In genomic region chr13:64349474-64349873, GRCm38 (mm10) we compare ENCODE assay signal across 21 mouse cellular contexts. TPM values are rescaled to one million over a fixed set of nuclear protein-coding genes. Genes with fewer than 3 reads are reported as not detected.
DNase-seq lines count a peak whose midpoint lies in the region; ATAC-seq and TF ChIP-seq lines count a peak whose summit lies in the region.
"Had no signal": no experiment of that assay in that cellular context is flagged by ENCODE, and none has a peak within 500 bp of the region (broad histone marks: within the 10 kb centered on the region; RNA-seq: fewer than 3 reads in every experiment).

No protein-coding gene starts in this region.

- 73% methylated on average over 2 of the region's 2 CpGs for WGBS in liver, postnatal 0 days (ENCODE audit: insufficient replicate concordance)
- 51% methylated on average over 2 of the region's 2 CpGs for WGBS in liver, embryonic 12.5 days (ENCODE audit: insufficient replicate concordance)

- no peak overlapping the region for H3K9ac ChIP-seq in liver, postnatal 0 days (replicated peaks)
- H3K9ac ChIP-seq in liver, embryonic 12.5 days, result no peak overlapping the region
- H3K9ac ChIP-seq: embryonic facial prominence, embryonic 13.5 days; forebrain, embryonic 13.5 days; forebrain, postnatal 0 days; hindbrain, embryonic 13.5 days had no signal

- TF ChIP-seq CTCF in liver, postnatal 0 days (IDR thresholded peaks at IDR 0.05; ENCODE audit: low read depth), result no peak

- no peak overlapping the region for H3K27ac ChIP-seq in liver, postnatal 0 days (ENCODE audit: low read depth)
- no peak overlapping the region for H3K27ac ChIP-seq in liver, embryonic 12.5 days
- H3K27ac ChIP-seq: embryonic facial prominence, embryonic 13.5 days; forebrain, embryonic 13.5 days; gastrocnemius, adult 2 months; hindbrain, embryonic 13.5 days; hindbrain, postnatal 0 days had no signal

- no peak for TF ChIP-seq EP300 in liver, postnatal 0 days (IDR thresholded peaks at IDR 0.05; ENCODE audit: low read depth)

- no peaks in the 10 kb centered on the region for H3K36me3 ChIP-seq in liver, postnatal 0 days (replicated peaks; ENCODE audit: insufficient read depth, low read length)
- no peaks in the 10 kb centered on the region for H3K36me3 ChIP-seq in liver, embryonic 12.5 days
- H3K36me3 ChIP-seq in myocyte (ENCODE audit: control insufficient read depth, insufficient read depth), result no peaks in the 10 kb centered on the region
- H3K36me3 ChIP-seq: embryonic facial prominence, embryonic 13.5 days; hindbrain, embryonic 13.5 days had no signal

- H3K79me2 ChIP-seq in myocyte (ENCODE audit: control insufficient read depth, insufficient read depth), result no peaks in the 10 kb centered on the region

- no peak overlapping the region for H3K4me3 ChIP-seq in liver, postnatal 0 days (ENCODE audit: low read depth, low read length)
- H3K4me3 ChIP-seq in liver, embryonic 12.5 days, result no peak overlapping the region
- H3K4me3 ChIP-seq in myocyte, result no peak overlapping the region
- H3K4me3 ChIP-seq: embryonic facial prominence, embryonic 13.5 days; forebrain, embryonic 13.5 days; gastrocnemius, adult 2 months; hindbrain, embryonic 13.5 days had no signal

- no peaks in the 10 kb centered on the region for H3K27me3 ChIP-seq in liver, postnatal 0 days (ENCODE audit: insufficient read depth, low read length)
- H3K27me3 ChIP-seq in liver, embryonic 12.5 days (replicated peaks), result peaks cover 5% of the 10 kb centered on the region; the same call in 1 of the 2 replicates
- H3K27me3 ChIP-seq in myocyte (ENCODE audit: control insufficient read depth, insufficient read depth, insufficient read length), result no peaks in the 10 kb centered on the region
- H3K27me3 ChIP-seq: embryonic facial prominence, embryonic 13.5 days; forebrain, embryonic 13.5 days; hindbrain, embryonic 13.5 days; Patski had no signal

- peak; percentile 61 for DNase-seq in adrenal gland, adult 2 months
- no peak for DNase-seq in adrenal gland, postnatal 10 days
- DNase-seq in liver, postnatal 0 days, result no peak
- DNase-seq in lung, postnatal 14 days, result no peak
- DNase-seq in embryo, embryonic 11 days, result no peak
- DNase-seq: cerebellum, adult 11-12 months; cerebellum, adult 9-10 months; cerebellum, postnatal 25 days; forebrain, postnatal 0 days; gastrocnemius, adult 2 months; gastrocnemius, postnatal 25 days; heart, postnatal 10 days; heart, postnatal 4 days had no signal

- no peak overlapping the region for H3ac ChIP-seq in myocyte (ENCODE audit: control insufficient read depth, insufficient read length)

- no peaks in the 10 kb centered on the region for H3K9me3 ChIP-seq in liver, postnatal 0 days (ENCODE audit: low read length)
- H3K9me3 ChIP-seq in liver, embryonic 12.5 days (replicated peaks), result no peaks in the 10 kb centered on the region
- H3K9me3 ChIP-seq: embryonic facial prominence, embryonic 13.5 days; forebrain, embryonic 13.5 days; hindbrain, embryonic 13.5 days had no signal

- ATAC-seq in liver, postnatal 0 days, result peak; percentile 66; the same call in 1 of the 2 replicates
- no peak for ATAC-seq in liver, embryonic 12.5 days
- ATAC-seq: activated CD4-positive, CD25-positive, alpha-beta regulatory T cell, adult 4 months; forebrain, embryonic 13.5 days; forebrain, postnatal 0 days; hindbrain, postnatal 0 days; Patski had no signal

- TF ChIP-seq POLR2A in myocyte (IDR thresholded peaks at IDR 0.05; ENCODE audit: insufficient read length, low read depth), result no peak

- no peaks in the 10 kb centered on the region for H3K4me1 ChIP-seq in liver, postnatal 0 days (ENCODE audit: insufficient read depth)
- peaks cover 1% of the 10 kb centered on the region; the same call in 1 of the 2 replicates for H3K4me1 ChIP-seq in liver, embryonic 12.5 days
- H3K4me1 ChIP-seq: embryonic facial prominence, embryonic 13.5 days; forebrain, embryonic 13.5 days; hindbrain, embryonic 13.5 days had no signal

- H3K4me2 ChIP-seq in liver, postnatal 0 days (ENCODE audit: low read depth, low read length), result no peak overlapping the region
- no peak overlapping the region for H3K4me2 ChIP-seq in liver, embryonic 12.5 days
- peak overlapping the region; percentile 4 for H3K4me2 ChIP-seq in myocyte (ENCODE audit: low read depth)
- H3K4me2 ChIP-seq: embryonic facial prominence, embryonic 13.5 days; forebrain, embryonic 13.5 days; hindbrain, embryonic 13.5 days had no signal

TF ChIP-seq in myocyte, 11 proteins besides CTCF, POLR2A, EP300 and RAD21:
- TF ChIP-seq POLR2AphosphoS2 (IDR thresholded peaks at IDR 0.05; ENCODE audit: insufficient read length, low read depth), result no peak
- no peak for TF ChIP-seq MYOG (IDR thresholded peaks at IDR 0.05; ENCODE audit: control insufficient read depth in 1 of 3, insufficient read depth in 1 of 3, insufficient read length in 2 of 3, low read depth in 2 of 3)
- TF ChIP-seq MAX (IDR thresholded peaks at IDR 0.05; ENCODE audit: low read depth), result no peak
- TF ChIP-seq E2F4 (IDR thresholded peaks at IDR 0.05; ENCODE audit: insufficient read depth), result no peak
- no peak for TF ChIP-seq CEBPB (IDR thresholded peaks at IDR 0.05; ENCODE audit: insufficient read depth, poor library complexity, severe bottlenecking)
- no peak for TF ChIP-seq MYOD1 (IDR thresholded peaks at IDR 0.05; ENCODE audit: control insufficient read depth in 1 of 3, insufficient read length in 2 of 3, low read depth in 2 of 3)
- no peak for TF ChIP-seq REST (IDR thresholded peaks at IDR 0.05; ENCODE audit: insufficient read depth, insufficient read length)
- no peak for TF ChIP-seq SRF (IDR thresholded peaks at IDR 0.05; ENCODE audit: control insufficient read depth, insufficient read length, low read depth)

RNA-seq across cellular contexts. Expression of gene Ctsl, which starts 21.2 kb away (rescaled TPM):
- total RNA-seq in adrenal gland, adult 2 months (2021), result 100 to 1,000 TPM; 215 to 516 TPM
- 61.3 and 81.3 TPM in 2 replicates for polyA plus RNA-seq in adrenal gland, adult 2 months (2012; rRNA removed)
- 100 to 1,000 TPM; 254 to 384 TPM for total RNA-seq in adrenal gland, postnatal 10 days (2021)
- 1,130 and 1,294 TPM in 2 replicates for polyA plus RNA-seq in liver, postnatal 0 days (2015; fragmentation: Nextera tagmentation; extraction: Ambion mirVana)
- 108 and 117 TPM in 2 replicates for polyA plus RNA-seq in liver, embryonic 12.5 days (2016; fragmentation: Nextera tagmentation; extraction: Ambion mirVana)
- 778 TPM for polyA plus RNA-seq in myocyte (2012; fragmentation: generic; extraction: Trizol)

RNA-seq across cellular contexts. Expression of gene Aaed1, which starts 37.0 kb away (rescaled TPM):
- total RNA-seq in adrenal gland, adult 2 months (2021), result 10 to 100 TPM; 49.7 to 55.9 TPM
- polyA plus RNA-seq in adrenal gland, adult 2 months (2012; rRNA removed), result 6.0 and 6.2 TPM in 2 replicates
- total RNA-seq in adrenal gland, postnatal 10 days (2021), result 10 to 100 TPM; 52.7 to 57.2 TPM
- 37.8 and 39.3 TPM in 2 replicates for polyA plus RNA-seq in liver, postnatal 0 days (2015; fragmentation: Nextera tagmentation; extraction: Ambion mirVana)
- polyA plus RNA-seq in liver, embryonic 12.5 days (2016; fragmentation: Nextera tagmentation; extraction: Ambion mirVana), result 28.2 and 28.6 TPM in 2 replicates
- 12.1 TPM for polyA plus RNA-seq in myocyte (2012; fragmentation: generic; extraction: Trizol)
